Mouse (Mus musculus): Measurements from ENCODE around the gene Gm20547. TPM values are rescaled to one million over a fixed set of nuclear protein-coding genes. Genes with fewer than 3 reads are reported as not detected.
"Not testable (repeated sequence)": the region's sequence is repeated elsewhere in the genome, so short reads cannot be mapped to it uniquely, and the experiment has no call there.

The Gm20547 gene
- total RNA-seq, 2 experiments from 2014 or later, result 0.20 TPM; not detected in 1

DNA sequence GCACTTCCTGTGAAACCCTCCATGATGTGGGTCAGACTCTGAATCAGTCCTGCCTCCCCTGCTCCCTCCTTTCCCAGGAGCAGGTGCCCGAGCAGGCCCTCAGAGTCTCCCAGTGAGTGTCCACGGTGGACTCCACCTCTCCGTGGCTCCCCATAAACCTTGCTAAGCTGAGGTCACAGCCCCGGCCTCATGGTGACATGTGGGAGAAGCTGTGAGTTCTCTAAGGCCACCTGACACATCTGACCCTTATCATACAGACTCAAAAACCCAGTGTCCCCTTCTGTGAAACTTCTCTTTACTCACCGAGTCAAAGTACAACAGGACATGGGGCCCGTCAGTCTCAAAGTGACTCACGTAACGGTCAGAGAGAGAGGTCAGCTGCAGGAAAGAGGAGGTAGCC, 71.0 kb downstream of the Gm20547 start:
- DNase-seq; intact Hi-C loops (cut with DNase I): not testable (repeated sequence)

GRCm38 (mm10) chr17:34810411-34810810, 71.4 kb downstream of the Gm20547 start:
- DNase-seq; intact Hi-C loops (cut with DNase I): not testable (repeated sequence)

DNA sequence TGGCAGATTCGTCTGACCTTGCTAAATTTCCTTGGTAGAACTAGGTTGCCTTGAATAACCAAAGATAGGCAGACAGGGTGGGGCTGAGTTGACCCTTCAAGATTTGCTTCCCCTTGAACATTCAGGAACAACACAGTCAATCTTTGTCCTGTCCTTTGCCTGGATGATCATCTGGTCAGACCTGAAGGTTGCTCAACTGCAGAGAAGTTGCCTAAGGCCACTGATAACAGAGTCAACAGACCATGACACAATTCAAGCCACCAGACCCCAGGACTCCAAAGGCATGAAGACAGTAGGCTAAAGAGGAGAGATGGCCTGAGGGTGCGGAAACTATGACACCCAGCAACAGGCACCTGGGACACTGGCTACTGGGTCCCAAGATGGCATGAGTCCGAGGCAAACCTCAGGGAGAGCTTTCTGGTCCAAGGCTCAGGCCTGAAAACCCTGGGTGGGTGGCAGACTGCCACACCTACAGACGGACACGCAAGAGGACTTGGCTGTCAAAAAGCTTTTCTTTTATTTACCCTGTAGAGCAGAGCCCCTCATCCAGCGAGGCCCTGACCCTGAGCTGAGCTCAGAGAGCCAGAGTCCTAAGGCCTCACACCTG, 73.1 kb downstream of the Gm20547 start:
- intact Hi-C loops (cut with DNase I), result no loop called here
- DNase-seq, result no peak

- intact Hi-C loops (cut with DNase I), result no loop called here
- DNase-seq, result no peak
Observed at GRCm38 (mm10) chr17:34807176-34807575, 74.7 kb downstream of the Gm20547 start.

Small RNA genes within 50 kb of the gene (microRNA-seq; reads per million reads assigned to microRNA genes)
- gene Mir6970 (0 to 0.36 reads per million in 2 experiments), gene Mir6971 (1.5 to 2.1 reads per million in 2 experiments), gene Mir6972 (0 reads per million in 2 experiments)

Other genes with a start within 250 kb of the Gm20547 start
- gene Fkbpl, start 237.3 kb downstream of the Gm20547 start, total RNA-seq (2021), result 1 to 10 TPM; 6.0 to 8.2 TPM
- 1 to 10 TPM; 5.7 to 6.6 TPM for gene Atf6b, start 234.9 kb downstream of the Gm20547 start, total RNA-seq (2021)
- 10 to 100 TPM; 33.8 to 37.0 TPM for gene Tnxb, start 211.5 kb downstream of the Gm20547 start, total RNA-seq (2021)
- 1 to 10 TPM; 3.6 to 6.3 TPM for gene C4b, start 138.2 kb downstream of the Gm20547 start, total RNA-seq (2021)
- not detected for gene Cyp21a1, start 77.5 kb downstream of the Gm20547 start, total RNA-seq (2021)
- gene Stk19, start 45.1 kb downstream of the Gm20547 start, total RNA-seq (2021), result 1 to 10 TPM; 5.8 to 8.7 TPM
- 1 to 10 TPM; 6.5 to 9.1 TPM for gene Dxo, start 45.0 kb downstream of the Gm20547 start, total RNA-seq (2021)
- 10 to 100 TPM; 17.0 to 20.0 TPM for gene Skiv2l, start 31.8 kb downstream of the Gm20547 start, total RNA-seq (2021)
- gene Nelfe, start 31.7 kb downstream of the Gm20547 start, total RNA-seq (2021), result 1 to 10 TPM; 8.8 to 9.0 TPM
- gene Cfb, start 19.5 kb downstream of the Gm20547 start, total RNA-seq (2021), result 1 to 10 TPM; 1.5 to 3.4 TPM
- 1 to 10 TPM; 4.6 to 5.7 TPM for gene Zbtb12, start 2.6 kb downstream of the Gm20547 start, total RNA-seq (2021)
- 1 to 10 TPM; 1.4 to 1.5 TPM for gene C2, start 16.2 kb upstream of the Gm20547 start, total RNA-seq (2021)
- 10 to 100 TPM; 24.7 to 28.2 TPM for gene Ehmt2, start 16.4 kb upstream of the Gm20547 start, total RNA-seq (2021)
- gene Slc44a4, start 32.4 kb upstream of the Gm20547 start, total RNA-seq (2021), result under 1 TPM in 1 of 2 experiments, not detected in 1; 0.17 TPM
- 1 to 10 TPM; 8.0 to 8.5 TPM for gene Neu1, start 49.2 kb upstream of the Gm20547 start, total RNA-seq (2021)
- 1 to 10 TPM; 4.6 to 6.1 TPM for gene Hspa1b, start 77.2 kb upstream of the Gm20547 start, total RNA-seq (2021)
- gene Gm20481, start 87.9 kb upstream of the Gm20547 start, total RNA-seq (2021), result not detected
- 10 to 100 TPM in 1 of 2 experiments, 1 to 10 TPM in 1; 8.8 to 10.1 TPM for gene Hspa1a, start 90.1 kb upstream of the Gm20547 start, total RNA-seq (2021)
- 10 to 100 TPM; 18.6 to 23.2 TPM for gene Hspa1l, start 90.7 kb upstream of the Gm20547 start, total RNA-seq (2021)
- gene Lsm2, start 99.8 kb upstream of the Gm20547 start, total RNA-seq (2021), result 10 to 100 TPM; 13.1 to 15.3 TPM
- gene Vars, start 118.9 kb upstream of the Gm20547 start, total RNA-seq (2021), result 10 to 100 TPM; 29.3 to 31.8 TPM
- 10 to 100 TPM; 11.3 to 12.8 TPM for gene Vwa7, start 134.5 kb upstream of the Gm20547 start, total RNA-seq (2021)
- not detected for gene Sapcd1, start 146.0 kb upstream of the Gm20547 start, total RNA-seq (2021)
- gene Msh5, start 164.7 kb upstream of the Gm20547 start, total RNA-seq (2021), result under 1 TPM; 0.20 to 0.35 TPM
- gene Clic1, start 167.9 kb upstream of the Gm20547 start, total RNA-seq (2021), result 10 to 100 TPM; 10.9 to 12.0 TPM
- 1 to 10 TPM; 8.4 to 8.9 TPM for gene Ddah2, start 177.0 kb upstream of the Gm20547 start, total RNA-seq (2021)
- gene Ly6g6c, start 183.3 kb upstream of the Gm20547 start, total RNA-seq (2021), result not detected
- not detected for gene Mpig6b, start 184.1 kb upstream of the Gm20547 start, total RNA-seq (2021)
- not detected for gene Ly6g6e, start 194.9 kb upstream of the Gm20547 start, total RNA-seq (2021)
- gene Ly6g6d, start 196.0 kb upstream of the Gm20547 start, total RNA-seq (2021), result 1 to 10 TPM in 1 of 2 experiments, not detected in 1; 1.8 TPM
- not detected for gene Ly6g6f, start 203.6 kb upstream of the Gm20547 start, total RNA-seq (2021)
- gene Abhd16a, start 207.2 kb upstream of the Gm20547 start, total RNA-seq (2021), result 10 to 100 TPM; 67.7 to 73.9 TPM
- not detected for gene Ly6g5c, start 226.2 kb upstream of the Gm20547 start, total RNA-seq (2021)
- not detected for gene Ly6g5b, start 233.4 kb upstream of the Gm20547 start, total RNA-seq (2021)
- gene Gpank1, start 239.4 kb upstream of the Gm20547 start, total RNA-seq (2021), result 1 to 10 TPM; 6.0 to 7.8 TPM
- 100 to 1,000 TPM; 145 to 170 TPM for gene Csnk2b, start 240.0 kb upstream of the Gm20547 start, total RNA-seq (2021)
- gene D17H6S53E, start 244.3 kb upstream of the Gm20547 start, total RNA-seq (2021), result 10 to 100 TPM; 13.0 to 17.0 TPM